Mouse (Mus musculus) cerebellum, postnatal 14 days (tissue): ENCODE results near the gene Tsg101.

Experiments used
- DNase-seq, 2 experiments: peaks; one replicate each; pipeline ENCODE4 v3.0.0; 2021; ENCODE audit warnings: mixed read lengths in 2 of 2

Tsg101 gene

DNA sequence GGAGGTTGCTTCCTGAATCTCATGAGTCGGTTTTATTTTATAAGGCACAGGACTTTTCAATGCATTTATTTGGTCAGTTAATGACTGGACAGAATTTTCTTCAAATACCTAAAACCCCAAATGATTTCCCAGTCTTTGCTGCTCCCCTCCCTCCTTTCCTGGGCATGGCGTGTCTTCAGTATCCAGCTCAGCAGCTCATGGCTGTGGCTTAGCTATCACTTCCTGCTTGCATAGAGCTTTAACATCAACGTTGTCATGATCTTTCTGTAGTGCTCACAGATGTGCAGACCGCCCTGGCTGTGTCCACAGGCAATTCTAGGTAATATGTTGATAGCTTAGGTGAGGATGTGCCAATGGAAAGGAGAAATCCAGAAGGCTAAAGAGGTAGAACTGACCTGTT lies 47.8 kb downstream of the Tsg101 start:
- no peak for DNase-seq

DNA sequence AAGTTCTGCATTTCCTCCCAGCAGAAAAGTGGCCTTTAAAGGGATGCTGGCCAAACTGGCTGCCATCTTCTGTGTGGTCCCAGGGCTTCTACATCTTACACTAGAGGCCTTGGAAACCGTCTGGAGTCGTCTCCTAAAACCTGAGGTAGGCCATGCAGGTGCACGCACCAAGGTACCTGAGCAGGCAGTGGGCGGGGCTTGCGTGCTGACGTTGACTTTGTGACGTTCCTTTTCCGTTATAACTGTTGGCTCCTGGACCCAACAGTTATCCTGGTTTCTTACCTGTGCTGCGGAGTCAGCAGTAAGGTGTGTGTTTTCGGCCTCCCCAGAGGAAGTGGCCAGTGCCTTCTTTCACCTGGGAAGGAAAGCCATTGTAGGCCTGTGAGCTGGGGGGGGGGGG lies 58.8 kb downstream of the Tsg101 start, which contains the start of gene Ldhc:
TSS of gene Ldhc (plus strand) at position 208 of the 400 bp plus-strand sequence.
- DNase-seq = no peak

DNA sequence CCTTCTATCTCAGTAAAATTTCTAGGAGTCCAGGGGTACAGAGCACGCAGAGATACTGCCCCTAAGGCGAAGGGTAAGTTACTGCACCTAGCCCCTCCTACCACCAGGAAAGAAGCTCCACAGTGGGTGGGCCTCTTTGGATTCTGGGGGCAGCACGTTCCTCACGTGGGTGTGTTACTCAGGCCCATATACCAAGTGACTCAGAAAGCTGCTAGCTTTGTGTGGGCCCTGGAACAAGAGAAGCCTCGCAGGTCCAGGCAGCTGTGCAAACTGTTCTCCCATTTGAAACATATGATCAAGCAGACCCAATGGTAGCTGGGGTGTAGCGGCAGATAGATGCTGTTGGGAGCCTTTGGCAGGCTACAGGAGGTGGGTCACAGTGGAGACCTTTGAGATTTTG lies 60.7 kb downstream of the Tsg101 start:
- DNase-seq = no peak

DNA sequence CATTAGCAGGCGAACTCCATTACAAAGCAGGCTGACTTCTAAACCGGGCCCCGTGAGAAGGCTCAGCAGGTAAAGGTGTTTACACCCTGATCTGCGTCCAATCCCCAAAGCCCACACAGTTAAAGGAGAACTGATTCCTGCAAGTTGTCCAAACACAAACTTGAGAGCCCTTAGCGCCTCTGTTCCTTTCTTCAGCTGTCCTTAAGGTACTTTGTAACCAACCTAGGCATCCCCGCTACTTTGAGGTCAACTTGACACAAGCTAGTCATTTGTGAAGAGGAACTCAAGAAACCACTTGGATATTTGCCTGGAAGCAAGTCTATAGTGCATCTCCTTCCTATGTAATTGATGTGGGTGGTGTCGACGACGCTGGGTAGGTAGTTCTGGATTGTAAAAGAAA lies 62.3 kb downstream of the Tsg101 start:
- no peak for DNase-seq

- no peak for DNase-seq
These were observed 63.8 kb downstream of the Tsg101 start for GRCm38 (mm10) chr7:46855866-46856560.

DNA sequence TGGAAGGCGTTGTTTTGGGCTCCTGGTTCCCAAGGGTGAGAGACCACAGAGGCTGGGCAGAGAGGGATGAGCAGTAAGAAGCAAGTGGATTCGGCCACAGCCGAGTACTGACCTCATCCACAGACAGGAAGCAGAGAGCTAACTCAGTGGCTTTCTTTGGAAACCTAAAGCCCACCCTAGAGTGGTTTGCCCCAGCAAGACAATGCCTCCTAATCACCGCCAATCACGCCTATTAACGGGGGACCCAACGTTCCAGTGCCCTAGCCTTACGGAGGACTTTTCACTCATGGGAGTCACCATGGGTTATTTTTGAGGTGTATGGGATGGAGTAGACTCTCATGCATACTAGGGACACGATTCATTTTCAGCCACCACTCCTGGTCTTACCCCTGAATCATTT lies 66.4 kb downstream of the Tsg101 start:
- DNase-seq = no peak

- no peak for DNase-seq
These were observed 67.1 kb downstream of the Tsg101 start for GRCm38 (mm10) chr7:46852666-46853065.

- DNase-seq = peak in 1 of 2 experiments; percentile 40
These were observed 68.7 kb downstream of the Tsg101 start for GRCm38 (mm10) chr7:46851026-46851425.

DNA sequence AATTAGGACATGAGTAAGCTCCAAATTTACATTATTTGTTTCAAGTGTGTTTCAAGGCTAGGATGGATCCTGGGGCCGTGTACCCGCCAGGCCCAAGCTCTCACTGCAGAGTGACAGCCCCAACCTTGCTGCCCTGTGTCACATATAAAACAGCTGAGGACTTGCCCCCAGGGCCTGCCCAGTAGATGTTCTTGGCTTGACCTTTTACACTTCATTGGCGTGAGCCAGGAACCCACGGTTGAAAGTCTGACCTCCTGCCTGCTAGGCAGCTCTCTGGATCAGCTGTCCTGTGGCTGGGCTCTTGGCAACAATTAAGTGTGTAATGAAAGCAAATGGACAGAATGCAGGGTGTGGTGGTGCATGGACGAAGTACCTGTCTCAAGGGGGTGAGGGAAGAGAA lies 70.5 kb downstream of the Tsg101 start:
- no peak for DNase-seq

- DNase-seq = peak; percentile 72 to 82
These were observed 73.1 kb downstream of the Tsg101 start for GRCm38 (mm10) chr7:46846486-46847244.

GRCm38 (mm10) chr7:46845978-46846485 lies 73.7 kb downstream of the Tsg101 start:
- DNase-seq = no peak

DNA sequence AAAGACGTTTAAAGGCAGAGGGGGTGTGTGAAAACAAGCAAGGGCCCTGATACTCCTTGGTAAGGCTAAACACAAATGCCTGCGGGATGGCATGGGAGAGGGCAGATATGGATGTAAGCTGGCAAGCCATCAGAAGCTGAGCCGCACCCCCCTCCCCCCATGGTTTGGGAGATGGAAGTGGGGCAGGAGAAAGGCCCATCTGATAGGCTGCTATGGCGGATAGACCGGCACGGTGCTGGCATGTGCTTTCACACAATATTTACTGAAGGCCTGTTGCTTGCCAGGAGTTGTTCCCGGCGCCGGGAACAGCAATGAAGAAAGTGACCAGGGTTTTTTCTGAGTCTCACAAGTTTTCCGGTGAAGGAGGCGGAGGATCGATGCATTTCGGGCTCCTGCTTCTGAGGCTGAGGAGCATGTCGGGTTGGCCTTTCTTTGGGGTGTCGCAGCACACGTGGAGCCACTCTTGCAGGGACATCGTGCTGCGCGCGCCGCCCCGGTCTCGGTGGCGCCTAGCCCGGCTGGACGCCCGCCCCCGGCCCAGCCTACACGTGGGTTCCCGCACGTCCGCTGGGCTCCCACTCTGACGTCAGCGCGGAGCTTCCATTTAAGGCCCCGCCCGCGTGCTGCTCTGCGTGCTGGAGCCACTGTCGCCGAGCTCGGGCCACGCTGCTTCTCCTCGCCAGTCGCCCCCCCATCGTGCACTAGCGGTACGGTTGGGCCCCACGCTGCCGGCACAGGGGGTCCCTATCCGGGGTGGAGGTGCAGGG lies 74.4 kb downstream of the Tsg101 start:
- DNase-seq = peak; percentile 96 to 97

- DNase-seq = peak in 1 of 2 experiments; percentile 64
These were observed 76.2 kb downstream of the Tsg101 start for GRCm38 (mm10) chr7:46843576-46843975.

GRCm38 (mm10) chr7:46842278-46842677 lies 77.5 kb downstream of the Tsg101 start:
- no peak for DNase-seq

DNA sequence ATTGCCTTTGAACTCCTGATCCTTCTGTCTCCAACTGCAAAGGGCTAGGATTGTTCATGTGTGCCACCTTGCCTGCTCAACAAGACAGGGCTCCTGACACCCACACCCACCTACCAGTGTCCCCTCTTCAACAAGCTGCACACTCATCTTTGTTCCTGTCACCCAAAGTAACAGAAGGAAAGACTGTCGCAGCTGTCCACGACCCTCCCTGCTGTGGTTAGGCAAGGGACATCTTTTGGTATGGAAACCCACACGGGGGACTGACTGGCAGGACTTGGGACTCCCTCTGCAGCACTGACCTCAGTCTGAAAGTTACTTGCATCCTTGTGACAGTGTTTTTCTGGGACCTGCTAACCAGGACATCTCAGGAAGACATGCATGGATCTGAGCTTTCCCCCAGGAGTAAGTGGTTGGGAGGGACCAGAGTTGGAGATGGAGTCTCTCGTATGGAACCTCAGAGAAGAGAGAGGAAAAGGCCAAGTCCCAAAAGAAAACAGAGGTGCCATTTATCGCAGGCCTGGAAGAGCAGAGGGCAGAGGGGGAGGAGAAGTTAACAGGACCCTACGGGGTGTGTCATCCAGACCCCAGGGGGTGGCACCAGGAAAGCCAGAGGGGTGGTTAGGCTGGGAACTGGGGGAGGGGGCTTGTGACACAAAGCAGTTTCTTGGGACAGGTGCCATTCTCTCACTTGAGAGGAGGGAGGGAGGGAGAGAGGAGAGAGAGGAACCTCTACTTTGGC lies 78.8 kb downstream of the Tsg101 start, which contains the start of gene Ldha:
TSS of gene Ldha (plus strand) at position 689 of the 739 bp plus-strand sequence.
- DNase-seq = no peak

DNA sequence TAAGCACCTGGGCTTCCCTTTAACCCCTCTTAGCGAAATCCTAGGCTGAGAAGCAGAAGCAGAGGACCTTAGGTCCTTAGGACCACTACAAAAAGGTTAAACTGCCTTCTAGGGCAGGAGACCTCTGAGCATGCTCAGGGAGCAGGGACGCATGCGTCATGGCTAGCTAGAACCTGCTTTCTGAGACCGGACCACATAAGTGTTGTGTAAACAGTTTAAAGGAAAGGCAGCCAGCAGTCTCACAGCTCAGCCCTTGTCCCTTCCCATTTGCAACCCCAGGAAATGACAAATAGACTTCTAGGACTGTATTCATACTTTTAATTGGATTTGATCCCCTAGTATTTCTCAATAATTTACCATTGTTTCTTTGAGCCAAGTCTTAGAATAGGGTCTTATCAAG lies 79.4 kb downstream of the Tsg101 start:
- no peak for DNase-seq

DNA sequence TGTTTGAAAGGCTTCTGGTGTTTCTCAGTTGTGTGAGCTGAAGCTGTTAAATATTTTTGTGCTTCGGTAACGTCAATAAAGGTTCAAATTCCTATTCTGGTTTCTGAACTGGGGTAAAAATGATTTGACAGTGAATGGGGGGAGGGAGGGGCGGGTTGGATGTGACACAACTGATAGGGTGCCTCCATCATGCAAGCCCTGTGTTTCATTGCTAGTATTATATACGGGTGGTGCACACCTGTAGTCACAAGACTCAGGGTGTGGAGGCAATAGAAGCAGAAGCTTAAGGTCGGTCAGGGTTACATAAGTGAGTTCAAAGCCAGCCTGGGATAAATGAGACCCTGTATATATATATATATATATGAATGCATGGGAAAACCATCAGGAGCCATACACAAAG lies 79.9 kb downstream of the Tsg101 start:
- no peak for DNase-seq

GRCm38 (mm10) chr7:46839446-46839845 lies 80.3 kb downstream of the Tsg101 start:
- DNase-seq = peak in 1 of 2 experiments; percentile 53
